Mouse (Mus musculus): ENCODE data around the gene B4galnt2. TPM values are rescaled to one million over a fixed set of nuclear protein-coding genes. Genes with fewer than 3 reads are reported as not detected.

The B4galnt2 gene
- polyA plus RNA-seq, 1 experiment from 2014 or later: 1.1 TPM

DNA sequence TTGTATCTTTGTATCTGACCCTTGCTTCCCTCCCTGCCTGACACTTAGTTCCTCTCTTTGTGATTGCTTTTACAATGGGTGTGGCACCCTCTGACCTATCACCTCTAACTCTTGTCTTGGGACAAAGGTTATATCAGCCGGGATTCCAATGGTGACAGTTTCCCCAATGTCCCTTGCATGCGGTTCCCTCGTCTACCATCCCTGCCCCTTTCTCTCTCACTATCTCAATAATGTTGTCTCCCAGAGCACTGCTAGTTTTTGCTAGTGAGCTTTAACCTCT is 87.6 kb downstream of the B4galnt2 start:
- no peak for DNase-seq (ENCODE audit: low spot score)

DNA sequence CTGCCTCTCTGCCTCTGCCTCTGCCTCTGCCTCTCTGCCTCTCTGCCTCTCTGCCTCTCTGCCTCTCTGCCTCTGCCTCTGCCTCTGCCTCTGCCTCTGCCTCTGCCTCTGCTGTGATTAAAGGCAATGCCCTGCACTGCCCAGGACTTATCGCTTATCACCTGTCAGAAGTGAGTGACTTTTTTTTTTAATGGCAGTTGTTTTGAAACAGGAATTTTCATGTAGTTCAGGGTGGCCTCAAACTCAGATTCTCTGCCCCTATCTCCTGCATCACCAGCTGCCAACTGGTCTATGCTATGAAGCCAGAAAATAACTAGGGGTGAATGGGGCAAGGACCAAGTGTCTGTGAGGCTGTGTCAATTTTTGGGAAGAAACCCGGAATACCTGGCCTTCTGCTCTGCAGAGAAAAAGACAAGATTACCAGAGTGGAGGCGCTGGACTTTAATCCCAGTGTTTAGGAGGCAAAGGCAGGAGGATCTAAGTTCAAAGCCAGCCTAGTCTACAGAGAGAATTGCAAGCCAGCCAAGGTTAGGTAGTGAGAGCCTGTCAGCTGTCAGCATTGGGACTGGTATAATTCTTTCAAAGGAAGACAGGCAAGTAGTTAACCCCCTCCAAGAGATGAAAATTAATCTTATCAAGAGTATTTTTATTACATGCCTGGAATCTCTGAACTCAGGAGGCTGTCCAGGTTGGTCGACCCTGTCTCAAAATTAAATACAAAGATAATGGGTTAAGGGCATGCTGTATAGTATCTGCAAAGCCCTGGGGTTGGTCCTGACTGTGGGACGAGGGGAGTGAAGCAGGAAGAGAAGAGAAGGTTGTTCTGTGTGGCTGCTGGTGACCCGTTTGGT is 88.1 kb downstream of the B4galnt2 start:
- DNase-seq (ENCODE audit: low spot score): peak; percentile 5

DNA sequence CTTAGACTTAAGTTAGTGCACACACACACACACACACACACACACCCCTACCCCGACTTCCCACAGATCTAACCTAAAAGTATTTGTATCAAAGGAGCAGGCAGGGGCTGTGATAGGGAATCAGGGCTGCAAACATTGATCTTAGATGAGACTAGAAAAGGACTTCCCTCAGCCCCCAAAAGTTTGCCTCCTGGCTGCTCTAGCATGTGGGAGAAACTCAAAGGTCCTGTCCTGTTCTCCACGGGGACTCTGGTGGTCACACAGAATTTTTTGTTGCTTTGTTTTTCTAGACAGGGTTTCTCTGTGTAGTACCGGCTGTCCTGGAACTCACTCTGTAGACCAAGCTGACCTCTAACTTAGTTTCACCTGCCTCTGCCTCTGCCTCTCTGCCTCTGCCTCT is 89.1 kb downstream of the B4galnt2 start:
- DNase-seq (ENCODE audit: low spot score): peak; percentile 15

DNA sequence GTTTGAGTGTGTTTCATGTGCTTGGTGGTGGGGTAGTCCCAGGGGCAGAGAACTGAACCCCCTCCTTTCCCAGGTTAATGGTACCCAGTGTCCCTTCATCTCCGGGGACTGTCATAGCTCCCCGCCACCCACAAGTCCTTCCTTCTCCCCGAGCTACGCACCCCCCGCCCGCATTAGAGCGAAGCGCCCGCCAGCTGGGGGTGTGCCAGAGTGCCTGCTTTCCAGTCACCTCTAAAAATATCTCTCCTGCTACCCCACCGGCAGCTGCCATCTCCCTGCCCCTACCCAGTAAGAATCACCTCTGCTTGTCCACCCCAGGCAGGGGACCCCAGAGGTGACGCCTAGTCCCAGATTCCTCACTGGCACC is 89.8 kb downstream of the B4galnt2 start:
- DNase-seq (ENCODE audit: low spot score): peak; percentile 32

DNA sequence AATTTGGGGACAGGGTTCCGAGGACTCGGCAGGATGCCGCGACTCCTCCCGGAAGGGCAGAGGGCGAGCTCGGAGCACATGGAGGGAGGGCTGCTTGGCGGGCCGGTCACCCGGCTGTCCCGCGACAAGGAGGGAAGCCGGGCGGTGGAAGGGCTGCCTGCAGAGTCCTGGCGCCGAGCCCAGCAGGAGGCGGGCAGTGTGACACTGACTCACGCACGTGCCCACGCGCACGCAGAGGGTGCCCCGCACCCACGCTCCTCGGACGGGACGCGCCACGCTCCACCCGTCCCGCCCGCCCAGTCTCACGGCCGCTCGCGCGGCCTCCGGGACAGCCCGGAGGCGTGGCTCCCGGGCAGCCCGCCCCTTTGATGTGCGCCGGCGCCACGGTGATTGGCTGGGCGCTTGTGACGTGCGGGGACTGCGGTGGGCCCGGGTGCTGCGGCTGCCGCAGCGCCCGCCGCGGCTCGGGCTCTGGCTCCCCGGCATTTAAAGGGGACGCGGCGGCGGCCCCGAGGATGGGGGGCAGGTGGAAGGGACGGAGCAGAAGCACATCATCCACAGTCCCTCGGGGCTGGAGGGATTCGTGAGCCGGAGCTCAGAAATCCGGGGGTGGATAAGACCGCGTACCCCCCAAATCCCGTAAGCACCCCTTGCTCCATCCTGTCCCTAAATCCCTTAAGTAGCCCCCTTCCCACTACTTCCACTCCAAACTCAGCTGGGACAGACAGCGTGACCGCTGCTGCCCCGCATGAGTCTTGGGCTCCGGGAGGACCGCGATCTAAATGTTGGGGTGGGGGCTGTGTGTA is 90.4 kb downstream of the B4galnt2 start, which contains the start of gene Phospho1:
Phospho1 (plus strand) TSS at position 429 of the 806 bp plus-strand sequence.
- peak; percentile 91 for DNase-seq (ENCODE audit: low spot score)

DNA sequence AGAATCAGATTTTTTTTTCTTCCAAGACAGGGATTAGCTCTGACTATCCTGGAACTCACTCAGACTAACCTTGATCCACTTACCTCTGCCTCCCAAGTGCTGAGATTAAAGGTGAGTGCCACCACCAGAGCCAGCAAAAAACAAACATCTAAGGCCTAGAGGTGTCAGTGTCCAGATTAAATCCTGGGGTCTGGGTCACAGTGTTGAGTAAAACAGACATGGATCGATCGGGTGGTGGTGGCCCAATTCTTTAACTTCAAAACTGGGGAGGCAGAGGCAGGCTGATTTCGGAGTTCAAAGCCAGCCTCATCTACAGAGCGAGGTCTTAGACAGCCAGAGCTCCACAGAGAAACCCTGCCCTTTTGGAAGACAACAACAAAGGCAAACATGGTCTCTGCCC is 92.3 kb downstream of the B4galnt2 start:
- no peak for DNase-seq (ENCODE audit: low spot score)

DNA sequence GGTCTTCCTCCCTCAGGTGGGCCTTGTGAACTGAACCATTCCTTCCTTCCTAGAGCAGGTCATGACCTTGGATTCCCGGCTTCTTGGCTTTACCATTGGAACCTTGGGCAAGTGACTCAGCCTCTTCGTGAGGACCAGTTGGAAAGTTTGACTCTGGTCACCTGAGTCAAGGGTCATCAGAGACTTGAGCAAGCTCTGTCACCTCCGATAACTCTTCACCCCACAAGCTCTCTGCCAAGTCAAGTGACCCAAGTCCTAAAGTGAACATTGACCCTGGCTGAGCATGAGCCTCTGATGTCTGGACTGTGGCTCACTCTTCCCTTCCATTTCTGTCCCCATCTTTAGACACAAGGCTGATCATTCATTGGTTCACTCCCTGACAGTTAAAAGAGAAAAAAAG is 93.2 kb downstream of the B4galnt2 start:
- DNase-seq (ENCODE audit: low spot score): no peak

DNA sequence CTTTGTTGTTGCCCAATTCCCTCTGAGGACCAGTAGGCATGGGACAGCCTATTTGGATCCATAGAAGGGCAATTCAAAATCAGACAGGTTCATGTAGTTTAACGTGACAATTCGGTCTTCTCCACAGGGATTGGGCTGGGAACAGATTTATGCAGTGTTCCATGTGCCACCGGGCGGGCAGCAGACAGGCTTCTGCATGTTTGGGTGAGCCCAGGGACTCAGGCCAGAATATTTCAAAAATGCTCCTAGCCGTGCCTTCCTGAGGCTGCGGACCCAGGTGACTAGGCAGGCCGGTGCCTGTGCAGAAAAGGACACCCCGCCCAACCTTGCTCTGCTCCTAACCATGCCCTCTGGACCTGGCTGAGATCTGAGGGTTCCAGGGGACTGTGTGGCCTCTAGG is 95.6 kb downstream of the B4galnt2 start:
- no peak for DNase-seq (ENCODE audit: low spot score)

Small RNA genes lying within 50 kb of the gene (microRNA-seq; reads per million reads assigned to microRNA genes)
- not detected for gene Mir3063 (ENCODE audit: borderline number of aligned reads)

Other genes starting within 250 kb of the B4galnt2 start
- gene Phb, start 247.9 kb downstream of the B4galnt2 start, polyA plus RNA-seq (2015; fragmentation: Nextera tagmentation; extraction: Ambion mirVana): 175 and 194 TPM in 2 replicates
- gene Zfp652, start 202.2 kb downstream of the B4galnt2 start, polyA plus RNA-seq (2015; fragmentation: Nextera tagmentation; extraction: Ambion mirVana): 11.9 and 14.9 TPM in 2 replicates
- 0.36 and 1.0 TPM in 2 replicates for gene B130006D01Rik, start 191.3 kb downstream of the B4galnt2 start, polyA plus RNA-seq (2015; fragmentation: Nextera tagmentation; extraction: Ambion mirVana)
- 0.36 and 0.46 TPM in 2 replicates for gene Phospho1, start 90.4 kb downstream of the B4galnt2 start, polyA plus RNA-seq (2015; fragmentation: Nextera tagmentation; extraction: Ambion mirVana)
- 92.9 and 111 TPM in 2 replicates for gene Gngt2, start 77.7 kb downstream of the B4galnt2 start, polyA plus RNA-seq (2015; fragmentation: Nextera tagmentation; extraction: Ambion mirVana)
- 181 and 185 TPM in 2 replicates for gene Abi3, start 72.4 kb downstream of the B4galnt2 start, polyA plus RNA-seq (2015; fragmentation: Nextera tagmentation; extraction: Ambion mirVana)
- gene Igf2bp1, start 91.0 kb upstream of the B4galnt2 start, polyA plus RNA-seq (2015; fragmentation: Nextera tagmentation; extraction: Ambion mirVana): 1.3 and 1.5 TPM in 2 replicates
- gene Gip, start 109.7 kb upstream of the B4galnt2 start, polyA plus RNA-seq (2015; fragmentation: Nextera tagmentation; extraction: Ambion mirVana): 3.1 and 3.8 TPM in 2 replicates
- gene Snf8, start 120.0 kb upstream of the B4galnt2 start, polyA plus RNA-seq (2015; fragmentation: Nextera tagmentation; extraction: Ambion mirVana): 128 and 144 TPM in 2 replicates
- 27.1 and 28.4 TPM in 2 replicates for gene Ube2z, start 150.5 kb upstream of the B4galnt2 start, polyA plus RNA-seq (2015; fragmentation: Nextera tagmentation; extraction: Ambion mirVana)
- 610 and 662 TPM in 2 replicates for gene Atp5g1, start 160.8 kb upstream of the B4galnt2 start, polyA plus RNA-seq (2015; fragmentation: Nextera tagmentation; extraction: Ambion mirVana)
- 0.13 and 0.20 TPM in 2 replicates for gene Calcoco2, start 197.1 kb upstream of the B4galnt2 start, polyA plus RNA-seq (2015; fragmentation: Nextera tagmentation; extraction: Ambion mirVana)
- gene Ttll6, start 218.9 kb upstream of the B4galnt2 start, polyA plus RNA-seq (2015; fragmentation: Nextera tagmentation; extraction: Ambion mirVana): 0.05 and 0.12 TPM in 2 replicates

Measured in thymus, postnatal 0 days (tissue).